Mouse (Mus musculus): ENCODE results near the gene Zdhhc5.

The Zdhhc5 gene

DNA sequence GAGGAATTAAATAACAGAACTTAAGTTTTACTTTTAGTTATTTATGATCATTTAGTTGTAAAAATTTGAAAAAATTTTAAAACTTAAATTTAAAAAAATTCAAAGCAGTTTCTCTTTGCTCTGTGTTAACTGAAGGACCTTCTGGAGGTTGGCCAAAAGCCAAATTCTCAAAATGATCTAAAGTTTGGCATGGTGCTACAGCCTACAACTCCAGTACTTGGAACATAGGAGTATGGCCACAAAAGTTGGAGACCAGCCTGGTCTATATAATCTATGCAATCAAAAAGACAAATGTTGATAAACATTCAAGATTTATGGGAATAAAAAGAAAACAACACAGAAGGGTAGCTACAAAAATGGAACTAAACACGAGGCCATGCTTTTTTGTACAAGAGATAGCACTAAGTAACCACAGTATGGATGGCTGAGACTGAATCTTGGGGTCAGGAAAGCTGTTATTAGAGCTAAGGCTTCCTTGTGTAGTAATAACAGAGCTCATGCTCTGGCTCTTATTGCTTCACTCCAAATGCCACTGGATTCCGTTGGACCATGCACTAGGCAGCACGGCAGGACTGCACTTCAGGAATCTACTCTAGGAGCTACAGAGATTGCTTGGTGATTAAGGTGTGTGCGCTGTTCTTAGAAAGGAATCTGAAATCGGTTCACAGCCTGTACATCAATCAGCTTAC is 19.8 kb downstream of the Zdhhc5 start:
- no peak for DNase-seq (ENCODE audit: low read depth)

DNA sequence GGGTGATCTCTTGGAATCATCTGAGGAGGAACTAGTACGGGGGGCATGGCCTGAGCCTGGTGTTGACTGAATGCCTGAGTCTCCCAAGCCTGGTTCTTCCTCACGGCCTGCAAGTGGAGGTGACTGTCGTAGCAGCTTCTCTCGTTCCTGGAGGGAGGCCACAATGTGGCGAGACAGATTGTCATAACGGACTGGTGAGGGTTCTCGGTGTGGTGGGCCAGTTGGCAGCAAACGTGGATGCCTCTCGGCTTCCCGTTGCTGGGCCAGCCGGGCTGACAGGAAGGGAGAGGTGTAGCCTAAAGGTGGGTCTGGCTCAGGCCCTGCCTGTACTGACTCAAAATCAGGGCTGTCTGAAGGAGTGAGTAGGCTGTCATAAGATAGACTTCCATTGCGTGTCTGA is 24.9 kb downstream of the Zdhhc5 start:
- no peak for DNase-seq (ENCODE audit: low read depth)

GRCm38 (mm10) chr2:84688080-84688844 is 26.7 kb downstream of the Zdhhc5 start:
- DNase-seq (ENCODE audit: low read depth) = no peak

- no peak for DNase-seq (ENCODE audit: low read depth)
Observed at GRCm38 (mm10) chr2:84682605-84683183, 32.3 kb downstream of the Zdhhc5 start.

DNA sequence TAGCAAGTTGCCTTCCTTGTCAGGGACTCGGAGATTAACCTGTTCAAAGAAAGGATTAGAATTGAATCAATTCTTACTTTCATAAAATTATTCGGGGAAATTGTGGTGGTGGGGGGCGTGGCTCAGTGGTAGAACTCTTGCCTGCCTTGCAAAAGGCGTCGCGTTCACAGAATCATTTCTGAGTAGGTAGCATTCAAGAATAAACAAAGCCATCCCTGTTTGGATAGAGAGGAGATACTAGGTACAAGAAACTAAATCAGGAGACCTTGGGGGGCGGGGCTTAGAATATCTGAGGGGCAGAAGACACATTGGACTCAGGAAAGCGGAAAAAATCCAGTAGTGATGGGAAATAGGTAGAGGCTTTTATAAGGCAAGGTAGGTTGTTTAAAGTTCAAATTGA is 36.0 kb downstream of the Zdhhc5 start, which contains the start of gene Tmx2:
Gene Tmx2 (minus strand): TSS at position 125 of the 400 bp plus-strand sequence.
- peak; percentile 9 for DNase-seq (ENCODE audit: low read depth)

DNA sequence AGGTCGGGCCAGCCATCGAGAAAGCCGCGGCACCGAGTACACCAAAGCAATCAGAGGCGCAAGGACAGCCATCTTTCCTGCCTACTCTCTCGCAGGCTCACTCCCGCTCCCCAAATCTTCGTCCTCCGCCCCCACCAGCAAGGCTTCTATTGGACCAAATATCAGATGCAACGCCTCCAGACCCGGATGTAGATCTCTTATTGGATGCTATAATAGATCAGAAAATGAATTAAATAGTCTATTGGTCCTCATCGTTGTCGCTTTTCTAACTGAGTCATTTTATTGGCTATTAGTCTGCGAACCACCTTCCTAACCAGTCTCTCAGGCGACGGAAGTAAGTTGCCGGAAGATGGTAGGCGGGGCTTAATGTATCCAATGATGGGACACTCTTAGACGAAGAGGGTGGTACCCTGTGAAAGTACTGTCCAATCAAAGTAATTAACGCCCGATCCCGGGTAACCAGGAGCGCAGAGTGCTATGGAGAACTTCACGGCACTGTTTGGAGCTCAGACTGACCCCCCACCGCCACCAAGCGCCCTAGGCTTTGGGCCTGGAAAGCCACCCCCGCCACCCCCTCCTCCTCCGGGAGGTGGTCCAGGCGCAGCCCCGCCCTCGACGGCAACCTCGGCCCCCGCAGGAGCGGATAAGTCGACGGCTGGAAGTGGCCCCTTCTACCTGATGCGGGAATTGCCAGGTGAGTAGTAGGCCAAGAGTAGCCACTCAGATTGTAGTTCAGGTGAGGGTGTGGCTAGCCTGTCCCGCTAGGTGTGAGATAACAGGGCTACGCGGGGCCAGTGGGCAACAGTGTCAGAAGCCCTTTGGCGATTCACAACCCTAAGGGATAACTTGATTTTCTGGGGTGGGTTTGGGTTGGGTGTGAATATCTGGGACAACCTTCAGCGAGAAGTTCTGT is 36.8 kb downstream of the Zdhhc5 start, which contains the start of the genes Gm28635 and Med19:
Gene Gm28635 (minus strand): TSS at position 74 of the 913 bp plus-strand sequence.
Gene Med19 (plus strand): TSS at position 435 of the 913 bp plus-strand sequence.
- DNase-seq (ENCODE audit: low read depth) = peak; percentile 98

- no peak for DNase-seq (ENCODE audit: low read depth)
Observed at GRCm38 (mm10) chr2:84677270-84677967, 37.6 kb downstream of the Zdhhc5 start.

GRCm38 (mm10) chr2:84671535-84671934 is 43.4 kb downstream of the Zdhhc5 start:
- peak; percentile 50 for DNase-seq (ENCODE audit: low read depth)

DNA sequence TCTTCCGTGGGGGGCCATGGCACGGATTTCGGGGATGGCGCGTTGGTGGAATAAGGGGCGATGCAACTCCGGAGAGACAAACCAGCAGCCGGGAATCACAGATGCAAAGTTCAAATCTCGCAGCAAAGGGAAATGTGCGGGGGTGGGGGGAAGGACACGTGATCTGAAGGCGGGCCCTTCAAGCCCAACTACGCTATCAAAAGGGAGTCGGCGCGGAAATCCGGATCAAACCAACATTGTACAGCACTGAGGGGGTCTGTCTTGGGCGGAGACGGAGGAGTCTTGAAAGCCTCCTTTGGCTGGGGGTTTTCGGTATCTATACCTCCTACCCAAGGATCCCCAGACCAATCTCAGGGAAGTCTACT is 44.4 kb downstream of the Zdhhc5 start, which contains the start of gene Selenoh:
Gene Selenoh (minus strand): TSS at position 202 of the 365 bp plus-strand sequence.
- DNase-seq (ENCODE audit: low read depth) = peak; percentile 93

DNA sequence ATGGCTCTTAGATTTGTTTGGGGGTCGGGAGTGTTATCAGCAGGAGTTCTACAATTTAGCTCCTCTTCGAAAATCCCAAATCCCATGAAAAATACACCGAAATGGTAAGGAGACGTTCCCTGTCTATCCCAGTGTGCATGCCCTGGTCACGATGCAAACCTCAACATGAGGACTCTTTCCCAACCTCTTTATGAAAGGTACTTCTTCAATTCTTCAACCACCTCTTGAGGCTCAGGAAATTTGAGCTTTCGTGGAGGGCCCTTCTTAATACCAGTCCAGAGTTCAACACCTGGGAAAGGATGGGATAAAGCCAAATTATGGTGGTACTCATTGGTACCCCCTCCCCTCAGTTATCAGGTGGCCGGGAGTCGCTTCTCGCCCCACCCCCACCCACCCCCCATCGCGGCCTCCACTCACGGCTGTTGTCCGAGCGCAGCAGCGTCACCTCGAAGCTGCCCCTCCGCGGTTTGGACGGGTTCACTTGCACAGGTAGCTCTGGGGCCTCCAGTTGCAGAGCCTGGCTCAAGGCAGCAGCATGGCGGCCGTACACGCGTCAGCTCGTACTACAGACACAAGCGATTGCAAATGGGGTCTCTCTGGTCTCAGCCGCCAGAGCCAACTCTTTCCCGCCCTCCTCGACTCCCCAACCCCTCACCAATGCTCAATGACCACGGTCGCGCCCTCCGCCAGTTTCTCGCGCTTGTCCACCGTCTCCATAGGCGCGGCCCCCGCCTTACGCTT is 45.0 kb downstream of the Zdhhc5 start:
- DNase-seq (ENCODE audit: low read depth) = peak; percentile 42

- no peak for DNase-seq (ENCODE audit: low read depth)
Observed at GRCm38 (mm10) chr2:84666081-84666480, 48.9 kb downstream of the Zdhhc5 start.

- DNase-seq (ENCODE audit: low read depth) = peak; percentile 76
Observed at GRCm38 (mm10) chr2:84662866-84663265, 52.1 kb downstream of the Zdhhc5 start.

DNA sequence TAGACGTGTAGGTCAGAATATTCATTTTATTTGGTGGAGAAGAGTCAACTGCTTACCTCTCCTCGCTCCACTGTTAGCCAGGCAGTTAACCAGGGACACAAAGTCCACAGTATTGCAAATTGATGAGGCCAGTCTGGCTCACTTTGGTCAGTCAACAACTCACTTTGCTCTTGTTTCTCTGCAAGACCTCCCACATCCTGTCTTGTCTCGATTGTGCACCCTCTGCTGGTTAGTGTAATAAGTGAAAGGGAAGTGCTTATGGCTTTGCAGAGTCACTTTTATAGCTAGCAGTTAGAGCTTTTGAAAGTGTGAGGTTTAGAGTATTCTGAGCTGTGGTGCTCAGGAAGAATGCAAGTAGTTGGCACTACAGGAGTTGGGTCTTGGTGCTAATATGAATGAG is 54.7 kb downstream of the Zdhhc5 start:
- DNase-seq (ENCODE audit: low read depth) = peak; percentile 85

DNA sequence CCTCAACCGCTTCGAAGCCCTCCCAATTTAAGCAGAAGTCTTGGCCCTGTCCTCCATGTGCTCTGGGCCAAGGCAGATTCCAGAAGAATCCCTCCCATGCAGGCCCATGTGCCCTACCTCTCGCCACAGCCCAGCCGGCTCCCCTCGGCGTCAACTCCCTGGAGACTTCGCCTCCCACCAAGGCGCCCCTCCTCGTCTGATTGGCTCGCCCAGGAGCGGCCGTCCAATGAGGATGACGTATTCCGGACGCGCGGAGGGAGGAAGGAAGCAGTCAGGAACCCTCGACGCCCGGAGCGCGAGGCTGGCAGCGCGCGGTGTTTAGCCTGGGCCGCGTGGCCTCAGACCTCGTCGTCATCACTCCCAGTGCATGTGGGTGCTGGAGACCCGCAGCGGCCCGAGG is 56.2 kb downstream of the Zdhhc5 start, which contains the start of gene Btbd18:
Gene Btbd18 (plus strand): TSS at position 274 of the 400 bp plus-strand sequence.
- no peak for DNase-seq (ENCODE audit: low read depth)

GRCm38 (mm10) chr2:84655864-84656263 is 59.1 kb downstream of the Zdhhc5 start:
- DNase-seq (ENCODE audit: low read depth) = no peak

GRCm38 (mm10) chr2:84653354-84653753 is 61.6 kb downstream of the Zdhhc5 start:
- DNase-seq (ENCODE audit: low read depth) = no peak

- peak; percentile 96 for DNase-seq (ENCODE audit: low read depth)
Observed at GRCm38 (mm10) chr2:84650464-84651195, 64.3 kb downstream of the Zdhhc5 start, which contains the start of gene Ctnnd1. Ctnnd1 (minus strand) TSS chr2:84650765.

- peak; percentile 41 for DNase-seq (ENCODE audit: low read depth)
Observed at GRCm38 (mm10) chr2:84649674-84650073, 65.3 kb downstream of the Zdhhc5 start.

- DNase-seq (ENCODE audit: low read depth) = peak; percentile 43
Observed at GRCm38 (mm10) chr2:84648369-84648768, 66.6 kb downstream of the Zdhhc5 start.

Measured in NIH3T3 (cell line).